Mouse (Mus musculus) embryonic fibroblast, embryonic 13.5 days (primary cell): ENCODE results near the gene Dennd6b.

ENCODE experiments used
- CTCF ChIP-seq: IDR thresholded peaks from 2 replicates; pipeline ENCODE4 v1.5.1; 2011; ENCODE audit warnings: mild to moderate bottlenecking, control low read depth, low read length, moderate library complexity, borderline replicate concordance; ENCODE audit not compliant: insufficient read depth
- POLR2A ChIP-seq: IDR thresholded peaks from 2 replicates; pipeline ENCODE4 v1.6.1; 2011; ENCODE audit warnings: low read depth, mild to moderate bottlenecking, control low read depth, low read length, moderate library complexity

GRCm38 (mm10) chr15:89147024-89147423, 49.3 kb downstream of the Dennd6b start:
- TF ChIP-seq CTCF (no peak), POLR2A (no peak)
